Mouse (Mus musculus) testis, adult 2 months (tissue): ENCODE data around the gene Gm28230.

Experiments
- CTCF ChIP-seq: fragments of 200-500 bp; IDR thresholded peaks from 2 replicates; pipeline ENCODE4 v1.5.1; 2012; ENCODE audit warnings: low read depth, mild to moderate bottlenecking, inconsistent platforms, low read length, moderate library complexity; ENCODE audit not compliant: control insufficient read depth, insufficient read depth, insufficient replicate concordance
- POLR2A ChIP-seq: fragments of 200-500 bp; IDR thresholded peaks from 2 replicates; pipeline ENCODE4 v1.6.1; 2012; ENCODE audit warnings: low read depth, mild to moderate bottlenecking, inconsistent platforms, low read length, moderate library complexity; ENCODE audit not compliant: control insufficient read depth

GRCm38 (mm10) chr2:74733765-74734164 is 7.2 kb downstream of the Gm28230 start:
- TF ChIP-seq CTCF, result no peak
- TF ChIP-seq POLR2A, result no peak
